In genomic region chr3:87970184-87970938, GRCm38 (mm10) we compare ENCODE assay signal across 8 mouse cellular contexts. TPM values are rescaled to one million over a fixed set of nuclear protein-coding genes. Genes with fewer than 3 reads are reported as not detected.
A peak's percentile ranks its signal among the peaks of the same experiment; 100 is the strongest.
DNase-seq lines count a peak whose midpoint lies in the region; ATAC-seq and TF ChIP-seq lines count a peak whose summit lies in the region.

No protein-coding gene starts in this region.

- under 1% methylated on average over 21 of the region's 21 CpGs for WGBS in forebrain, embryonic 11.5 days
- under 1% methylated on average over 21 of the region's 21 CpGs for WGBS in hindbrain, embryonic 15.5 days
- under 1% methylated on average over 21 of the region's 21 CpGs for WGBS in limb, embryonic 14.5 days
- under 1% methylated on average over 21 of the region's 21 CpGs for WGBS in midbrain, embryonic 13.5 days

- H3K9ac ChIP-seq in forebrain, embryonic 11.5 days (ENCODE audit: low read length), result peak overlapping the region; percentile 95
- no peak overlapping the region; the same call in 1 of the 2 replicates for H3K9ac ChIP-seq in hindbrain, embryonic 15.5 days
- no peak overlapping the region for H3K9ac ChIP-seq in limb, embryonic 14.5 days (ENCODE audit: low read depth, low read length, severe bottlenecking)
- H3K9ac ChIP-seq in midbrain, embryonic 13.5 days (replicated peaks), result peak overlapping the region; percentile 51; the same call in 1 of the 2 replicates

- peak overlapping the region; percentile 85 for H3K4me2 ChIP-seq in forebrain, embryonic 11.5 days (ENCODE audit: low read depth, low read length, severe bottlenecking)
- peak overlapping the region; percentile 88 for H3K4me2 ChIP-seq in hindbrain, embryonic 15.5 days
- H3K4me2 ChIP-seq in limb, embryonic 14.5 days (replicated peaks; ENCODE audit: low read depth, low read length, severe bottlenecking), result peak overlapping the region; percentile 92
- peak overlapping the region; percentile 94 for H3K4me2 ChIP-seq in midbrain, embryonic 13.5 days (replicated peaks)

- peak overlapping the region; percentile 99 for H3K27ac ChIP-seq in forebrain, embryonic 11.5 days (ENCODE audit: low read depth, low read length)
- peak overlapping the region; percentile 60 for H3K27ac ChIP-seq in hindbrain, embryonic 15.5 days (replicated peaks)
- H3K27ac ChIP-seq in limb, embryonic 14.5 days (replicated peaks; ENCODE audit: low read depth, low read length), result no peak overlapping the region; the same call in 1 of the 2 replicates
- H3K27ac ChIP-seq in midbrain, embryonic 13.5 days, result peak overlapping the region; percentile 27

- peaks cover 19% of the 10 kb centered on the region; the same call in 1 of the 2 replicates for H3K4me1 ChIP-seq in forebrain, embryonic 11.5 days (replicated peaks; ENCODE audit: control insufficient read depth, insufficient read depth, low read length)
- peaks cover 48% of the 10 kb centered on the region for H3K4me1 ChIP-seq in hindbrain, embryonic 15.5 days (replicated peaks)
- peaks cover 27% of the 10 kb centered on the region for H3K4me1 ChIP-seq in limb, embryonic 14.5 days (ENCODE audit: control insufficient read depth, insufficient read depth, low read length)
- H3K4me1 ChIP-seq in midbrain, embryonic 13.5 days (replicated peaks), result peaks cover 52% of the 10 kb centered on the region

- DNase-seq in right cerebral cortex, adult 2 months (ENCODE audit: low spot score in 2 of 2), result peak; percentile 62 to 68
- DNase-seq in right cerebral cortex, postnatal 25 days, result no peak
- DNase-seq in adrenal gland, postnatal 10 days, result peak; percentile 70
- DNase-seq in forebrain, embryonic 11.5 days (ENCODE audit: low spot score), result peak; percentile 80
- DNase-seq in limb, embryonic 14.5 days (ENCODE audit: low spot score), result peak; percentile 74
- DNase-seq in thymus, postnatal 14 days, result peak; percentile 61

- H3K9me3 ChIP-seq in forebrain, embryonic 11.5 days (ENCODE audit: control insufficient read depth, low read length), result no peaks in the 10 kb centered on the region
- H3K9me3 ChIP-seq in hindbrain, embryonic 15.5 days, result no peaks in the 10 kb centered on the region
- no peaks in the 10 kb centered on the region for H3K9me3 ChIP-seq in limb, embryonic 14.5 days (ENCODE audit: control insufficient read depth, low read length)
- no peaks in the 10 kb centered on the region for H3K9me3 ChIP-seq in midbrain, embryonic 13.5 days

- H3K4me3 ChIP-seq in forebrain, embryonic 11.5 days (ENCODE audit: low read depth, low read length), result peak overlapping the region; percentile 90
- H3K4me3 ChIP-seq in hindbrain, embryonic 15.5 days, result peak overlapping the region; percentile 57
- H3K4me3 ChIP-seq in limb, embryonic 14.5 days (replicated peaks; ENCODE audit: low read length), result peak overlapping the region; percentile 48
- peak overlapping the region; percentile 70 for H3K4me3 ChIP-seq in midbrain, embryonic 13.5 days (replicated peaks)

- H3K36me3 ChIP-seq in forebrain, embryonic 11.5 days (ENCODE audit: control insufficient read depth, insufficient read depth, low read length), result peaks cover 2% of the 10 kb centered on the region
- H3K36me3 ChIP-seq in hindbrain, embryonic 15.5 days, result no peaks in the 10 kb centered on the region
- no peaks in the 10 kb centered on the region for H3K36me3 ChIP-seq in limb, embryonic 14.5 days (ENCODE audit: control insufficient read depth, insufficient read depth, low read length)
- H3K36me3 ChIP-seq in midbrain, embryonic 13.5 days, result peaks cover 2% of the 10 kb centered on the region; the same call in 1 of the 2 replicates

- no peaks in the 10 kb centered on the region for H3K27me3 ChIP-seq in forebrain, embryonic 11.5 days (ENCODE audit: control insufficient read depth, insufficient read depth, low read length)
- no peaks in the 10 kb centered on the region for H3K27me3 ChIP-seq in hindbrain, embryonic 15.5 days
- H3K27me3 ChIP-seq in limb, embryonic 14.5 days (ENCODE audit: control insufficient read depth, insufficient read depth, low read length), result peaks cover 26% of the 10 kb centered on the region
- no peaks in the 10 kb centered on the region for H3K27me3 ChIP-seq in midbrain, embryonic 13.5 days

- TF ChIP-seq POLR2A in limb, embryonic 14.5 days (IDR thresholded peaks at IDR 0.05; ENCODE audit: borderline replicate concordance, extremely low read depth, insufficient read depth, insufficient read length), result no peak

- ATAC-seq in forebrain, embryonic 11.5 days (replicated peaks; ENCODE audit: low FRiP score), result 0 out of 2 replicates have a peak, but pooled peaks have one; percentile 1
- no peak for ATAC-seq in hindbrain, embryonic 15.5 days (ENCODE audit: low FRiP score, low read depth)
- ATAC-seq in limb, embryonic 14.5 days (ENCODE audit: low FRiP score, low read depth), result no peak
- ATAC-seq in midbrain, embryonic 13.5 days, result 0 out of 2 replicates have a peak, but pooled peaks have one; percentile 2

RNA-seq across cellular contexts. Expression of gene Nes, which starts 0.5 kb away (rescaled TPM):
- 10 to 100 TPM; 17.7 to 23.3 TPM for total RNA-seq in adrenal gland, postnatal 10 days (2021)
- 92.0 and 99.9 TPM in 2 replicates for polyA plus RNA-seq in forebrain, embryonic 11.5 days (2014; fragmentation: Nextera tagmentation; extraction: Ambion mirVana)
- polyA plus RNA-seq in hindbrain, embryonic 15.5 days (2015; fragmentation: Nextera tagmentation; extraction: Ambion mirVana), result 31.8 and 42.1 TPM in 2 replicates
- 28.4 and 36.0 TPM in 2 replicates for polyA plus RNA-seq in limb, embryonic 14.5 days (2012; rRNA removed)
- polyA plus RNA-seq in limb, embryonic 14.5 days (2014; fragmentation: Nextera tagmentation; extraction: Ambion mirVana), result 24.5 and 28.7 TPM in 2 replicates
- polyA plus RNA-seq in midbrain, embryonic 13.5 days (2015; fragmentation: Nextera tagmentation; extraction: Ambion mirVana), result 61.9 and 77.6 TPM in 2 replicates

RNA-seq across cellular contexts. Expression of gene Crabp2, which starts 21.9 kb away (rescaled TPM):
- under 1 TPM; 0.48 to 0.76 TPM for total RNA-seq in adrenal gland, postnatal 10 days (2021)
- 409 and 417 TPM in 2 replicates for polyA plus RNA-seq in forebrain, embryonic 11.5 days (2014; fragmentation: Nextera tagmentation; extraction: Ambion mirVana)
- 50.7 and 74.7 TPM in 2 replicates for polyA plus RNA-seq in hindbrain, embryonic 15.5 days (2015; fragmentation: Nextera tagmentation; extraction: Ambion mirVana)
- polyA plus RNA-seq in limb, embryonic 14.5 days (2012; rRNA removed), result 176 and 192 TPM in 2 replicates
- polyA plus RNA-seq in limb, embryonic 14.5 days (2014; fragmentation: Nextera tagmentation; extraction: Ambion mirVana), result 267 and 331 TPM in 2 replicates
- polyA plus RNA-seq in midbrain, embryonic 13.5 days (2015; fragmentation: Nextera tagmentation; extraction: Ambion mirVana), result 129 and 135 TPM in 2 replicates

RNA-seq across cellular contexts. Expression of gene Bcan, which starts 29.7 kb away (rescaled TPM):
- 10 to 100 TPM; 18.7 to 20.0 TPM for total RNA-seq in adrenal gland, postnatal 10 days (2021)
- polyA plus RNA-seq in forebrain, embryonic 11.5 days (2014; fragmentation: Nextera tagmentation; extraction: Ambion mirVana), result 0.52 and 0.72 TPM in 2 replicates
- 107 and 112 TPM in 2 replicates for polyA plus RNA-seq in hindbrain, embryonic 15.5 days (2015; fragmentation: Nextera tagmentation; extraction: Ambion mirVana)
- 1.6 and 1.8 TPM in 2 replicates for polyA plus RNA-seq in limb, embryonic 14.5 days (2012; rRNA removed)
- polyA plus RNA-seq in limb, embryonic 14.5 days (2014; fragmentation: Nextera tagmentation; extraction: Ambion mirVana), result 0.39 and 0.41 TPM in 2 replicates
- 10.1 and 14.0 TPM in 2 replicates for polyA plus RNA-seq in midbrain, embryonic 13.5 days (2015; fragmentation: Nextera tagmentation; extraction: Ambion mirVana)

RNA-seq across cellular contexts. Expression of gene Rrnad1, which starts 39.8 kb away (rescaled TPM):
- 10 to 100 TPM; 12.4 to 16.3 TPM for total RNA-seq in adrenal gland, postnatal 10 days (2021)
- polyA plus RNA-seq in forebrain, embryonic 11.5 days (2014; fragmentation: Nextera tagmentation; extraction: Ambion mirVana), result 22.2 and 23.2 TPM in 2 replicates
- 20.1 and 20.3 TPM in 2 replicates for polyA plus RNA-seq in hindbrain, embryonic 15.5 days (2015; fragmentation: Nextera tagmentation; extraction: Ambion mirVana)
- 53.6 and 61.8 TPM in 2 replicates for polyA plus RNA-seq in limb, embryonic 14.5 days (2012; rRNA removed)
- polyA plus RNA-seq in limb, embryonic 14.5 days (2014; fragmentation: Nextera tagmentation; extraction: Ambion mirVana), result 15.6 and 18.7 TPM in 2 replicates
- polyA plus RNA-seq in midbrain, embryonic 13.5 days (2015; fragmentation: Nextera tagmentation; extraction: Ambion mirVana), result 19.8 and 24.9 TPM in 2 replicates

RNA-seq across cellular contexts. Expression of gene Isg20l2, which starts 40.2 kb away (rescaled TPM):
- 10 to 100 TPM; 22.9 to 24.3 TPM for total RNA-seq in adrenal gland, postnatal 10 days (2021)
- 73.9 and 78.7 TPM in 2 replicates for polyA plus RNA-seq in forebrain, embryonic 11.5 days (2014; fragmentation: Nextera tagmentation; extraction: Ambion mirVana)
- 30.7 and 33.3 TPM in 2 replicates for polyA plus RNA-seq in hindbrain, embryonic 15.5 days (2015; fragmentation: Nextera tagmentation; extraction: Ambion mirVana)
- 35.7 and 39.7 TPM in 2 replicates for polyA plus RNA-seq in limb, embryonic 14.5 days (2012; rRNA removed)
- polyA plus RNA-seq in limb, embryonic 14.5 days (2014; fragmentation: Nextera tagmentation; extraction: Ambion mirVana), result 26.7 and 27.0 TPM in 2 replicates
- polyA plus RNA-seq in midbrain, embryonic 13.5 days (2015; fragmentation: Nextera tagmentation; extraction: Ambion mirVana), result 49.2 and 51.0 TPM in 2 replicates

Comparison
In these comparisons a context has a peak if more than half of its experiments do, and no peak if none do; other contexts are left out.
1. ATAC-seq: peak in forebrain, embryonic 11.5 days (single experiment) and midbrain, embryonic 13.5 days (single experiment); none in hindbrain, embryonic 15.5 days (single experiment) and limb, embryonic 14.5 days (single experiment).
2. H3K9ac ChIP-seq: peak in forebrain, embryonic 11.5 days (single experiment) and midbrain, embryonic 13.5 days (single experiment); none in hindbrain, embryonic 15.5 days (single experiment) and limb, embryonic 14.5 days (single experiment).
3. Peak in every context shown above with its lines, with median percentiles within 50 percentile points of each other: H3K4me2 ChIP-seq and H3K4me3 ChIP-seq.